Mouse (Mus musculus): ENCODE data around the gene Gdi2. TPM values are rescaled to one million over a fixed set of nuclear protein-coding genes. Genes with fewer than 3 reads are reported as not detected.
"Not testable (repeated sequence)": the region's sequence is repeated elsewhere in the genome, so short reads cannot be mapped to it uniquely, and the experiment has no call there.

Gene Gdi2
- 198 and 224 TPM in 2 replicates for polyA plus RNA-seq (2012; rRNA removed)

DNA sequence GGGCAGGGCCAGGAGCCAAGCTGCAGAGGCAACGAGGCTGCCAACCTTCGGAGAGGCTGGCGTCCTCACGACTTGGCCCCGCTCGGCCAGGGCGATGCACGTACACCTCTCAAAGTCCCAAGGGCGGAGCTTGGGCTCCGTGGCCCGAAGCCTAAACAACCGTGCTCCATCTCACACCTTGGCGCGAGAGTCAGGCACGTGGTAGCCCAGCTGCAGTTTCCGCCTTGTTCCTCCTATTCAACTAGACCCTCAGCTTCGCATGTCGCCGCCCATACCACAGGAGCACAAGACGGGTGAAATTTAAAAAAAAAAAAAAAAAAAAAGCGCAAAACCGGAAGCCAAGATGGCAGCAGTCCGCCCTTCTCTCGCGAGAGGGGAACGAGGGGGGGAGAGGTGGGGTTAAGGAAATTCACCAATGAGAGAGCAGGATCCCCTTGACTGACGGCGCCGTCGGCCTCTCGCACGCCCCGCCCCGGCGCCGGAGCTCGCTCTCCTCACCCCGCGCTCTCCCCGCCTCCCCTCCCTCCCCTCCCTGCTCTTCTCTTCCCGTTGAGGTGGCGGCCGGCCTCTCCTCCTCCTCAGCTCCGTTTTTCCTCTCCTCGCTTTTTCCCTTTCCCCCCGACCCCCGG, at the start of gene Gdi2:
Gene Gdi2, plus strand, starts transcription at position 470 of the 629 bp plus-strand sequence.
- peak; percentile 69 for DNase-seq (ENCODE audit: low spot score)

GRCm38 (mm10) chr13:3495526-3495925, 42.3 kb upstream of the Gdi2 start:
- no peak for DNase-seq (ENCODE audit: low spot score)

DNA sequence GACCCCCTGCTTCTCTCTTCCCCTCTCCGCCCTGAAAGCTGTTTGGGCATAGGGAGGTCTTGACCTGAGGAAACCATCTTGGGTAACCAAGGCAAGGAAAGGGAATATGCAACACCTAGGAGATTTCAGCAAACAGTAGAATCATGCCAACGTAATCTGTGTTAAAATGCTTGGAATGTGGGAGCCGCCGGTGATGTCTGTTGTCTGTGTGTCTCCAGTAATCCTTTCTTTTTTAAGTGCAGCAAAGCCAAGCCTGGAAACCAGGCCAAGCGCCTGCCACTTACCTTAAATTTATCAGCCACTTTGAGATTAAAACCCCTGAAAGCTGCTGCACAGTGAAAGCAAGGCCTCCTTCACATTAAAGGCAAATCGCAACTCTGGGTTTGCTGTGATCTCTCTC, 36.8 kb upstream of the Gdi2 start:
- DNase-seq (ENCODE audit: low spot score) = not testable (repeated sequence)

DNA sequence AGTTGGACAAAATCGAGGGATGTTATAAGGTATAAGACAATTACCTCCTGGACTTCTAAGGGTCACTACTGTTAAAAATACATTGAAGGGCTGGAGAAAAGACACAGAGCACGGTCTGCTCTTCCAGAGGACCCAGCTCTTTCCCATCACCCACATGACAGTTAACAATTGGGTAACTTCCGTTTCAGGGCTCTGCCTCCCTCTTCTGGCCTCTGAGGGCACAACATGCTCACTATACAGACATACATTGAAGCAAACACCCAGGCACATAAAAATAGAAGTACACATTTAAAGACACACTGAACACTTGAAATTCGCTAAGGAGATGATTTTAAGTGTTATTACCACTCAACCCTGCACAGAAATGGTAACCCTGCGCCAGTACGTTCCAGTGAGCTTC, 22.5 kb upstream of the Gdi2 start:
- not testable (repeated sequence) for DNase-seq (ENCODE audit: low spot score)

DNA sequence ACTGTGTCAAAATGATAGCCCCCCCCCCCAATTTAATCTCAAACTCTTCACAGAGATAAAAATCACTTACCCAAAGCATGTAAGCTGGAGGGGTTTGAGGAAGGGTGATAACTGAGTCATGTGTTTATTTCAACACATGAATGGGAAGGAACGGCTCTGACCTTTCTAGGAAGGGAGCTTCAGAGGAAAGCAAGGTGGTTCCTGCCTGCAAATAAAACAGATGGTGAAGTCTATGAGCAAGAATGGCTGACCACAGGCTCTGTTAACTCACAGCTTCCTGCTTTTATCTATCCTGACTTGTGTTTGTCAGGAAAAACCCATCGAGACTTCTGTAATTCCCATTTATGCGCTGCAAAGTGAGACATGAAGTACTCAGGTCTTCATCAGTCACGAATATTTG, 18.5 kb upstream of the Gdi2 start:
- not testable (repeated sequence) for DNase-seq (ENCODE audit: low spot score)

- not testable (repeated sequence) for DNase-seq (ENCODE audit: low spot score)
These were observed 17.9 kb upstream of the Gdi2 start for GRCm38 (mm10) chr13:3519994-3520393.

- DNase-seq (ENCODE audit: low spot score) = no peak
These were observed 14.4 kb upstream of the Gdi2 start for GRCm38 (mm10) chr13:3523459-3523858.

- DNase-seq (ENCODE audit: low spot score) = no peak
These were observed 13.9 kb upstream of the Gdi2 start for GRCm38 (mm10) chr13:3523946-3524345.

- DNase-seq (ENCODE audit: low spot score) = no peak
These were observed 12.2 kb upstream of the Gdi2 start for GRCm38 (mm10) chr13:3525611-3526051.

DNA sequence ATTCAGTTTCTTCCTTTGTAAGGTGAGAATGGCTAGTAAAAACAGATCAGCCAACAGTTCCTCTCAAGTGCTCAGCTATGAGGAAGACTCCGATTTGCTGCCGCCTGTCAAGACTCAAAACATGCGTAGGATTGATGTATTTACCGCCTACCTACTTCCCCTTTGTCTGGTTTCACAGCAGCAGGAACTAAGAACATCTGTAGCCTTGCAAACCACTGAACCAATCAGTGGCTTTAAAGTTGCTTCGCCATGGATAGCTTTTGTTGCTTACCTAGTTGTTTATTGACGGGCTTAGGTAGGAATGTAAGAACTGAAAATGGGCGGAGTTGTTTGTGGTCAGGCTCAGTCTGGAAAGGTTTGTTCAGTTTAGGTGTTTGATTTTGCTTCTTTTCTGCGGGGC, 11.5 kb upstream of the Gdi2 start:
- no peak for DNase-seq (ENCODE audit: low spot score)

GRCm38 (mm10) chr13:3530451-3530850, 7.4 kb upstream of the Gdi2 start:
- no peak for DNase-seq (ENCODE audit: low spot score)

DNA sequence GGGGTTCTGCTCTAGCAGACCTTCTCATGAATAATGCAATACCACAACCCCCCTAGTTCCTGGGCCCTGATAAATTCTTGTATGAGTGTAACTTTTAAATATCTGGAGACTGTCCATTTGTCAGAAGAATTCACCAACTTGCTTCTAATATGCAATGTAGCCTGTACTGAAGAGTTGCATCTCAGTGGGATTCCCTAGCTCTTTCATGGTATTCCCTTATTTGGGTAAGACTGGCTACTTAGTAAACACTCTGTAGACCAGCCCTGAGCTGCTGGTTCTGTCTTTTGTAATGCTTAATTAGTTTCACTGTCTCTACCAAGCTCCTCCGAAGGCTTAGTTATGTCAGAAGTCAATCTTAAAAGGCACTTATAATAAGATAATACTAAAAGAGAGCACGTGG, 6.7 kb upstream of the Gdi2 start:
- DNase-seq (ENCODE audit: low spot score) = not testable (repeated sequence)

- no peak for DNase-seq (ENCODE audit: low spot score)
These were observed 6.1 kb upstream of the Gdi2 start for GRCm38 (mm10) chr13:3531692-3532320.

GRCm38 (mm10) chr13:3532451-3532850, 5.4 kb upstream of the Gdi2 start:
- no peak for DNase-seq (ENCODE audit: low spot score)

DNA sequence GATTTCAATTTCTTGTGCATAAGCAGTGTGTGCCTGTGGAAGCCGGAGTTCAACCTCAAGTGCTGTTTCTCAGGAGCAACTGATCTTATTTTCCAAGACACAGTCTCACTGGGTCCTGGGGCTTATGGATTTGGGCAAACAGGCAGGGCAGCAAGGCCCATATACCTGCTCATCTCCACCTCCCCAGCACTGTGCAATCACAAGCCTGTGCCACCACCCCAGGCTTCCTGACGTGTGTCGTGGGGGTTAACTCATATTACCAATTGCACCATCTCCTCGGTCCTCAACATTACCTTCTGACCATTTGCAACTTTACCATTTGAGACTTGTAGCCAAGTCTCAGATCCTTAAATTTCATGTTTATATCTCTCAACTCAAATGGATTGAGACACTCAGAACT, 3.7 kb upstream of the Gdi2 start:
- no peak for DNase-seq (ENCODE audit: low spot score)

DNA sequence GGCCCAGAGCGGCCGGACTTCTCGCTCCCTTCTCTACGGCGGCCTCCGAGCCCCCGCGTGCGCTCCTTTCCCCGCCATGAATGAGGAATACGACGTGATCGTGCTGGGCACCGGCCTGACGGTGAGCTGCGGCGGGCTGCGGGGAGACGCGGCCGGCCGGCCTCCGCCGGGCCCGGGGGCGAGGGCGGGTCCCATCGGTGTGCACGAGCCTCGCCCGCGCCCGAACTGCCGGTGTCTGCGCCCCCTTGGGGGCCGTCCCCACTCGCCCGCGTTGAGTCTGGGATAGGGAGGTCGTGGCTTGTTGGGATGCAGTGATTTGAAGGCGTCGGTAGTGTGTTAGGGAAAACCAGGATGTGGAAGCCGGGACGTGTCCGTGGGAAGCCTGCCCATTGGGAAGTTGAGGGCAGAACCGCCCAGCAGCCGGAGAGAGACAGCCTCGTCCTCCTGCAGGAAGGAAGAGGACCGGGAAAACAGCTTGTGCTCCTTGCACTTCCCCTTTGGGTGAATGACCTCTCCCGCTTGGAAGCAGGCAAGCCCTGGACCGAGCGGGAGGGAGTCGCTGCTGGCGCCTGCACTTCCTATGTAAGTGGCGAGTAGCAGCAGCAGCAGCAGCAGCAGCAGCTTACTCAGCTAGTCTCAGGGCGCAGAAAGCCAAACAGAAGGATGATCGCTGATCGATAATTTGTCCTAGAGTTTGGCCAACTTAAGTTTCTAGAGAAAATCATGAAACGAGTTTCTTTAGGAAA, 533 bp downstream of the Gdi2 start:
- DNase-seq (ENCODE audit: low spot score) = peak; percentile 77

DNA sequence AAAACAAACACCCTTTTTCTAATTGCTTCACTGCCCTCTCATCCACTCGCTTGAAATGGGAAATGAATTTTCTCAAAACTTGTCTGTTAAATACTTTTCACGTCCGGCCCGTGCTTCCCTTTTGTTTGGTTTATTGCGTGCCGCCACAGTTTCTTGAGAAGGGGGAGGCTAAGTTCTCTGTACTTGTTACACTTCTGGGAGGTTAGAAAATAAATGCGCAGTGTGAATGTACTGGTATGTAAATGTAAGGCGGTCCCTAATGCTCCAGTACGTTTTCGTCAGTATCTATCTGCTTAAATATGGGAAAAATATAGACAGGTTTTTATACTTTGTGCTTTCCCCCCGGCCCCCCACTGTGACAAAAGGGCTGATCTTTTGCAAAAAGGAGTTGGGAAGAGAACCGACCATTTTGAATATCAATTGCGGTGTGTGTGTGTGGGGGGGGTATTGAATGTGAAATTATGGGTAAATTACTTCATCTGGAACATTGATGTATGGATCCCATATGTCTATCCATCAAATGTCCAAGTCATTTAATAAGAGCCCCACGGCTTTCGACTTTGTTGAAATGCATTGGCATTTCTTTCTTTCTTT, 1.2 kb downstream of the Gdi2 start:
- DNase-seq (ENCODE audit: low spot score) = no peak

- no peak for DNase-seq (ENCODE audit: low spot score)
These were observed 2.3 kb downstream of the Gdi2 start for GRCm38 (mm10) chr13:3540166-3540565.

- DNase-seq (ENCODE audit: low spot score) = no peak
These were observed 3.4 kb downstream of the Gdi2 start for GRCm38 (mm10) chr13:3541159-3541782.

- DNase-seq (ENCODE audit: low spot score) = no peak
These were observed 6.4 kb downstream of the Gdi2 start for GRCm38 (mm10) chr13:3544077-3544874.

DNA sequence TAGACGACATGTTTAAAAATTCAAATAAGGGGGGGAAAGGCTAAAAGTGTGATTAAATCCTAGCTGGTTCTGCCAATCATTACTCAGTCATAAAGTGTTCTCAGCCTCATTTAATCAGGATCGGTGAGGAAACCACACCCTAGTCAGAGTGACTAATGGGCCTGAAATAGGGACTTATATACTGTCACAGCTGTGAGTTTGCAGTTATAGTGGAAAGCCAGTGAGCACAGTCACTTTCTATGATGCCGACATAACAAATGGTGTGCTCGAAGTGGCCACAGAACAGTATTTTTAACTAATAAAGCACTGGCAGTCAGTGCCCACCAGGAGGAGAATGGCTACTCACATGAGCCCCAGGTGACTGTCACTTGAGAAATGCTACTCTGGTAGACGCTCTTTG, 7.1 kb downstream of the Gdi2 start:
- no peak for DNase-seq (ENCODE audit: low spot score)

Measured in urinary bladder, adult 2 months (tissue).